Mouse (Mus musculus) embryonic facial prominence, embryonic 14.5 days (tissue): ENCODE data around the gene Baz2b. TPM values are rescaled to one million over a fixed set of nuclear protein-coding genes. Genes with fewer than 3 reads are reported as not detected.

Experiments used
- ATAC-seq: fragments of 200-750 bp; cut with Nextera tagmentation; 2 replicates; pipeline ENCODE4 v1.8.0; 2017; ENCODE audit warnings: low read depth, moderate number of reproducible peaks, moderate TSS enrichment
- DNase-seq: peaks from one replicate; pipeline ENCODE4 v3.0.0-alpha.2; 2015; ENCODE audit warnings: low spot score
- H3K27ac ChIP-seq: fragments of 300-500 bp; sonication (generic); replicated peaks from 2 replicates; pipeline ENCODE4 v1.5.1; 2014; ENCODE audit warnings: low read depth, mild to moderate bottlenecking, low read length, moderate library complexity
- H3K27me3 ChIP-seq: fragments of 300-500 bp; sonication (generic); replicated peaks from 2 replicates; pipeline ENCODE4 v1.6.1; 2014; ENCODE audit warnings: low read length; ENCODE audit not compliant: control insufficient read depth, insufficient read depth
- H3K36me3 ChIP-seq: fragments of 300-500 bp; sonication (generic); 2 replicates; pipeline ENCODE4 v1.6.1; 2014; ENCODE audit warnings: low read length, mixed read lengths; ENCODE audit not compliant: control insufficient read depth, insufficient read depth
- H3K4me1 ChIP-seq: fragments of 300-500 bp; sonication (generic); 2 replicates; pipeline ENCODE4 v1.6.1; 2014; ENCODE audit warnings: antibody characterized with exemption, low read length; ENCODE audit not compliant: control insufficient read depth, insufficient read depth
- H3K4me2 ChIP-seq: fragments of 300-500 bp; sonication (generic); 2 replicates; pipeline ENCODE4 v1.6.1; 2014; ENCODE audit warnings: low read depth, mild to moderate bottlenecking, low read length, moderate library complexity, mixed read lengths
- H3K4me3 ChIP-seq: fragments of 300-500 bp; sonication (generic); 2 replicates; pipeline ENCODE4 v1.5.1; 2014; ENCODE audit warnings: low read depth, mild to moderate bottlenecking, low read length
- H3K9ac ChIP-seq: fragments of 300-500 bp; sonication (generic); 2 replicates; pipeline ENCODE4 v1.6.1; 2014; ENCODE audit warnings: low read depth, mild to moderate bottlenecking, low read length, moderate library complexity, mixed read lengths
- H3K9me3 ChIP-seq: fragments of 300-500 bp; sonication (generic); 2 replicates; pipeline ENCODE4 v1.6.1; 2016; ENCODE audit warnings: low read length; ENCODE audit not compliant: control insufficient read depth
- WGBS: fragments of 180-500 bp; shearing (Covaris S2); extraction: QIAGEN DNeasy Blood & Tissue Kit; methylation state at CpG from one replicate; pipeline ENCODE4 v1.1.7; 2014; 5-methylcytosine and 5-hydroxymethylcytosine counted together
- polyA plus RNA-seq: library from polyadenylated mRNA; unstranded; fragments of >200 nt; fragmentation: Nextera tagmentation; extraction: Ambion mirVana; gene quantifications from 2 replicates; pipeline ENCODE4 v1.2.1, GENCODE M21; 2014

Gene Baz2b
- polyA plus RNA-seq, 1 experiment from 2014 or later: 44.1 TPM

GRCm38 (mm10) chr2:60042699-60043098 is 166.9 kb downstream of the Baz2b start:
- 66% methylated on average over 12 of the region's 12 CpGs for WGBS
- H3K27ac ChIP-seq: no peak overlapping the region
- no peak for DNase-seq
- H3K4me3 ChIP-seq: no peak overlapping the region
- no peak overlapping the region for H3K4me2 ChIP-seq
- no peaks in the 10 kb centered on the region for H3K4me1 ChIP-seq
- no peak for ATAC-seq
- H3K36me3 ChIP-seq: no peaks in the 10 kb centered on the region
- H3K27me3 ChIP-seq: no peaks in the 10 kb centered on the region
- no peaks in the 10 kb centered on the region for H3K9me3 ChIP-seq
- H3K9ac ChIP-seq: no peak overlapping the region

GRCm38 (mm10) chr2:60041485-60042274 is 168.0 kb downstream of the Baz2b start:
- DNase-seq: no peak
- no peaks in the 10 kb centered on the region for H3K36me3 ChIP-seq
- H3K27ac ChIP-seq: no peak overlapping the region
- H3K4me3 ChIP-seq: no peak overlapping the region
- H3K4me1 ChIP-seq: no peaks in the 10 kb centered on the region
- no peak for ATAC-seq
- H3K9ac ChIP-seq: no peak overlapping the region
- no peak overlapping the region for H3K4me2 ChIP-seq
- 89% methylated on average over 4 of the region's 4 CpGs for WGBS
- H3K9me3 ChIP-seq: no peaks in the 10 kb centered on the region
- no peaks in the 10 kb centered on the region for H3K27me3 ChIP-seq

GRCm38 (mm10) chr2:60040162-60040561 is 169.5 kb downstream of the Baz2b start:
- Histone ChIP-seq H3K9ac (no peak overlapping the region), H3K9me3 (no peaks in the 10 kb centered on the region), H3K4me1 (no peaks in the 10 kb centered on the region), H3K36me3 (no peaks in the 10 kb centered on the region), H3K4me3 (no peak overlapping the region), H3K27me3 (no peaks in the 10 kb centered on the region), H3K27ac (no peak overlapping the region), H3K4me2 (no peak overlapping the region)
- WGBS: 81% methylated on average over 3 of the region's 3 CpGs
- ATAC-seq (no peak), DNase-seq (no peak)

- Histone ChIP-seq H3K9ac (peak overlapping the region; percentile 45), H3K9me3 (no peaks in the 10 kb centered on the region), H3K27ac (peak overlapping the region; percentile 42; the same call in 1 of the 2 replicates), H3K27me3 (no peaks in the 10 kb centered on the region), H3K4me3 (peak overlapping the region; percentile 37), H3K4me2 (peak overlapping the region; percentile 64), H3K4me1 (no peaks in the 10 kb centered on the region), H3K36me3 (no peaks in the 10 kb centered on the region)
- ATAC-seq: peak; percentile 70
- WGBS: 7% methylated on average over 19 of the region's 19 CpGs
- DNase-seq: peak; percentile 68
These were observed 172.6 kb downstream of the Baz2b start for GRCm38 (mm10) chr2:60037011-60037551.

GRCm38 (mm10) chr2:60036361-60036760 is 173.3 kb downstream of the Baz2b start:
- Histone ChIP-seq H3K27ac (no peak overlapping the region), H3K36me3 (no peaks in the 10 kb centered on the region), H3K27me3 (no peaks in the 10 kb centered on the region), H3K4me2 (no peak overlapping the region), H3K9me3 (no peaks in the 10 kb centered on the region), H3K4me3 (no peak overlapping the region; the same call in 1 of the 2 replicates), H3K4me1 (no peaks in the 10 kb centered on the region), H3K9ac (no peak overlapping the region)
- no peak for ATAC-seq
- no peak for DNase-seq
- 65% methylated on average over 3 of the region's 3 CpGs for WGBS

GRCm38 (mm10) chr2:60030991-60031390 is 178.6 kb downstream of the Baz2b start:
- Histone ChIP-seq H3K27ac (no peak overlapping the region), H3K4me3 (no peak overlapping the region), H3K4me1 (no peaks in the 10 kb centered on the region), H3K27me3 (no peaks in the 10 kb centered on the region), H3K4me2 (no peak overlapping the region), H3K36me3 (no peaks in the 10 kb centered on the region), H3K9me3 (no peaks in the 10 kb centered on the region; the same call in 1 of the 2 replicates), H3K9ac (no peak overlapping the region)
- DNase-seq: no peak
- ATAC-seq: no peak
- WGBS: 93% methylated on average over 3 of the region's 3 CpGs

GRCm38 (mm10) chr2:60029020-60029419 is 180.6 kb downstream of the Baz2b start:
- Histone ChIP-seq H3K9ac (no peak overlapping the region), H3K4me3 (no peak overlapping the region), H3K27ac (no peak overlapping the region), H3K27me3 (no peaks in the 10 kb centered on the region), H3K4me1 (no peaks in the 10 kb centered on the region), H3K36me3 (no peaks in the 10 kb centered on the region), H3K9me3 (no peaks in the 10 kb centered on the region; the same call in 1 of the 2 replicates), H3K4me2 (no peak overlapping the region)
- ATAC-seq (no peak), DNase-seq (no peak)
- WGBS: 91% methylated on average over 5 of the region's 5 CpGs

GRCm38 (mm10) chr2:60027166-60027565 is 182.5 kb downstream of the Baz2b start:
- Histone ChIP-seq H3K4me1 (no peaks in the 10 kb centered on the region), H3K4me2 (no peak overlapping the region), H3K36me3 (no peaks in the 10 kb centered on the region), H3K4me3 (no peak overlapping the region), H3K9ac (no peak overlapping the region), H3K27ac (no peak overlapping the region), H3K9me3 (no peaks in the 10 kb centered on the region; the same call in 1 of the 2 replicates), H3K27me3 (no peaks in the 10 kb centered on the region)
- DNase-seq: no peak
- ATAC-seq: no peak
- 89% methylated on average over 5 of the region's 5 CpGs for WGBS

GRCm38 (mm10) chr2:60026554-60026953 is 183.1 kb downstream of the Baz2b start:
- H3K9ac ChIP-seq: no peak overlapping the region
- no peak for DNase-seq
- no peaks in the 10 kb centered on the region for H3K4me1 ChIP-seq
- WGBS: 69% methylated on average over 6 of the region's 6 CpGs
- no peak overlapping the region for H3K4me2 ChIP-seq
- no peaks in the 10 kb centered on the region for H3K36me3 ChIP-seq
- H3K9me3 ChIP-seq: no peaks in the 10 kb centered on the region; the same call in 1 of the 2 replicates
- ATAC-seq: no peak
- H3K27me3 ChIP-seq: no peaks in the 10 kb centered on the region
- H3K4me3 ChIP-seq: no peak overlapping the region
- H3K27ac ChIP-seq: no peak overlapping the region
